ENCODE assay signal across 9 mouse cellular contexts in genomic region chr3:126996721-126997120, GRCm38 (mm10).
DNase-seq lines count a peak whose midpoint lies in the region; ATAC-seq and TF ChIP-seq lines count a peak whose summit lies in the region.
"Had no signal": no experiment of that assay in that cellular context is flagged by ENCODE, and none has a peak within 500 bp of the region (broad histone marks: within the 10 kb centered on the region; RNA-seq: fewer than 3 reads in every experiment).

No protein-coding gene starts in this region.

- no peak for TF ChIP-seq EP300 in heart, adult 2 months (IDR thresholded peaks at IDR 0.05; ENCODE audit: insufficient read depth, low read depth, low read length)

- peaks cover 15% of the 10 kb centered on the region for H3K4me1 ChIP-seq in embryonic facial prominence, embryonic 14.5 days (ENCODE audit: control insufficient read depth, insufficient read depth, low read length)
- H3K4me1 ChIP-seq in hindbrain, embryonic 16.5 days (ENCODE audit: control insufficient read depth, insufficient read depth, low read depth, low read length), result peaks cover 24% of the 10 kb centered on the region
- peaks cover 40% of the 10 kb centered on the region for H3K4me1 ChIP-seq in neural tube, embryonic 12.5 days
- H3K4me1 ChIP-seq in heart, adult 2 months (ENCODE audit: control insufficient read depth, insufficient read depth, low read length), result no peaks in the 10 kb centered on the region

- no peak for TF ChIP-seq CTCF in heart, adult 2 months (IDR thresholded peaks at IDR 0.05)

- TF ChIP-seq POLR2A in heart, adult 2 months (IDR thresholded peaks at IDR 0.05; ENCODE audit: insufficient read depth, low read depth, low read length), result no peak

- H3K27ac ChIP-seq in embryonic facial prominence, embryonic 14.5 days (replicated peaks; ENCODE audit: low read depth, low read length), result peak overlapping the region; percentile 89; the same call in 1 of the 2 replicates
- H3K27ac ChIP-seq in hindbrain, embryonic 16.5 days (ENCODE audit: low read depth, low read length), result peak overlapping the region; percentile 82; the same call in 1 of the 2 replicates
- H3K27ac ChIP-seq in neural tube, embryonic 12.5 days, result no peak overlapping the region
- no peak overlapping the region for H3K27ac ChIP-seq in heart, adult 2 months
- H3K27ac ChIP-seq: limb, embryonic 12.5 days had no signal

- 59% methylated on average over 8 of the region's 8 CpGs for WGBS in embryonic facial prominence, embryonic 14.5 days
- WGBS in hindbrain, embryonic 16.5 days, result 21% methylated on average over 8 of the region's 8 CpGs
- WGBS in neural tube, embryonic 12.5 days, result 34% methylated on average over 8 of the region's 8 CpGs
- 83% methylated on average over 8 of the region's 8 CpGs for WGBS in heart, adult 2 months

- 0 out of 2 replicates have a peak overlapping the region, but pooled peaks have one; percentile 17 for H3K9ac ChIP-seq in embryonic facial prominence, embryonic 14.5 days (ENCODE audit: low read depth, low read length)
- no peak overlapping the region for H3K9ac ChIP-seq in hindbrain, embryonic 16.5 days (ENCODE audit: low read depth, low read length)
- no peak overlapping the region for H3K9ac ChIP-seq in neural tube, embryonic 12.5 days
- H3K9ac ChIP-seq in heart, adult 2 months (ENCODE audit: low read depth, low read length), result no peak overlapping the region

- H3K27me3 ChIP-seq in embryonic facial prominence, embryonic 14.5 days (replicated peaks; ENCODE audit: control insufficient read depth, insufficient read depth, low read length), result no peaks in the 10 kb centered on the region
- H3K27me3 ChIP-seq in hindbrain, embryonic 16.5 days (replicated peaks; ENCODE audit: control insufficient read depth, insufficient read depth, low read length), result no peaks in the 10 kb centered on the region
- no peaks in the 10 kb centered on the region for H3K27me3 ChIP-seq in neural tube, embryonic 12.5 days (replicated peaks)
- H3K27me3 ChIP-seq in heart, adult 2 months (ENCODE audit: control insufficient read depth, insufficient read depth, low read length), result no peaks in the 10 kb centered on the region
- H3K27me3 ChIP-seq: limb, embryonic 12.5 days had no signal

- H3K36me3 ChIP-seq in embryonic facial prominence, embryonic 14.5 days (ENCODE audit: control insufficient read depth, insufficient read depth, low read length), result no peaks in the 10 kb centered on the region
- H3K36me3 ChIP-seq in hindbrain, embryonic 16.5 days (ENCODE audit: control insufficient read depth, insufficient read depth, low read length), result no peaks in the 10 kb centered on the region; the same call in 1 of the 2 replicates
- no peaks in the 10 kb centered on the region for H3K36me3 ChIP-seq in neural tube, embryonic 12.5 days
- H3K36me3 ChIP-seq in heart, adult 2 months (ENCODE audit: control insufficient read depth, insufficient read depth, low read length), result no peaks in the 10 kb centered on the region
- H3K36me3 ChIP-seq: limb, embryonic 12.5 days had no signal

- H3K9me3 ChIP-seq in embryonic facial prominence, embryonic 14.5 days (ENCODE audit: control insufficient read depth, low read length), result no peaks in the 10 kb centered on the region
- no peaks in the 10 kb centered on the region for H3K9me3 ChIP-seq in hindbrain, embryonic 16.5 days (ENCODE audit: control insufficient read depth, low read length)
- H3K9me3 ChIP-seq in neural tube, embryonic 12.5 days, result no peaks in the 10 kb centered on the region
- H3K9me3 ChIP-seq: limb, embryonic 12.5 days had no signal

- DNase-seq in R1 (ENCODE audit: low read depth, low spot score), result peak; percentile 8
- no peak for DNase-seq in embryonic facial prominence, embryonic 14.5 days (ENCODE audit: low spot score)
- no peak for DNase-seq in heart, adult 2 months
- no peak for DNase-seq in B cell, adult 2 months
- DNase-seq in urinary bladder, adult 18-20 months (ENCODE audit: low spot score in 2 of 2), result no peak
- DNase-seq: heart, postnatal 36 days had no signal

- H3K79me2 ChIP-seq in heart, adult 2 months (replicated peaks; ENCODE audit: control insufficient read depth, insufficient read depth, low read length), result no peaks in the 10 kb centered on the region

- intact Hi-C loops in heart, adult 2 months (cut with DNase I), result loop anchor here (10.0 kb wide), 1 partner anchor 158 kb away; no protein-coding TSS in a partner anchor

- peak overlapping the region; percentile 0; the same call in 1 of the 2 replicates for H3K4me3 ChIP-seq in embryonic facial prominence, embryonic 14.5 days (ENCODE audit: low read depth, low read length)
- H3K4me3 ChIP-seq in hindbrain, embryonic 16.5 days (ENCODE audit: low read length), result no peak overlapping the region
- H3K4me3 ChIP-seq in neural tube, embryonic 12.5 days, result no peak overlapping the region
- no peak overlapping the region for H3K4me3 ChIP-seq in heart, adult 2 months

- H3K4me2 ChIP-seq in embryonic facial prominence, embryonic 14.5 days (ENCODE audit: low read depth, low read length), result peak overlapping the region; percentile 62
- peak overlapping the region; percentile 46 for H3K4me2 ChIP-seq in hindbrain, embryonic 16.5 days (ENCODE audit: low read length)
- H3K4me2 ChIP-seq in neural tube, embryonic 12.5 days (replicated peaks), result peak overlapping the region; percentile 54

- ATAC-seq in embryonic facial prominence, embryonic 14.5 days (ENCODE audit: low read depth), result no peak
- ATAC-seq in hindbrain, embryonic 16.5 days, result no peak
- ATAC-seq in neural tube, embryonic 12.5 days (ENCODE audit: low FRiP score, low read depth), result 0 out of 2 replicates have a peak, but pooled peaks have one; percentile 17

Comparison
In these comparisons a context has a peak if more than half of its experiments do, and no peak if none do; other contexts are left out.
1. H3K27ac ChIP-seq: peak in embryonic facial prominence, embryonic 14.5 days (single experiment) and hindbrain, embryonic 16.5 days (single experiment); none in neural tube, embryonic 12.5 days (single experiment) and heart, adult 2 months (single experiment).
2. Peak in every context shown above with its lines, with median percentiles within 50 percentile points of each other: H3K4me2 ChIP-seq.